Mouse (Mus musculus) lung, adult 2 months (tissue): ENCODE results near the gene Irf1. TPM values are rescaled to one million over a fixed set of nuclear protein-coding genes. Genes with fewer than 3 reads are reported as not detected.

Experiments
- DNase-seq: peaks from one replicate; pipeline ENCODE4 v3.0.0; 2022
- H3K4me1 ChIP-seq: fragments of 200-500 bp; 2 replicates; pipeline ENCODE4 v1.6.1; 2011; ENCODE audit warnings: low read length; ENCODE audit not compliant: control insufficient read depth, insufficient read depth
- H3K4me3 ChIP-seq: fragments of 200-500 bp; replicated peaks from 2 replicates; pipeline ENCODE3; 2011; ENCODE audit warnings: low read depth, mild to moderate bottlenecking, control low read depth, low read length; ENCODE audit errors: extremely low read depth
- CTCF ChIP-seq: fragments of 200-500 bp; IDR thresholded peaks from 2 replicates; pipeline ENCODE4 v1.5.1; 2011; ENCODE audit warnings: mild to moderate bottlenecking, low read length, control low read depth; ENCODE audit not compliant: insufficient read depth
- POLR2A ChIP-seq: fragments of 200-500 bp; IDR thresholded peaks from 2 replicates; pipeline ENCODE4 v1.6.1; 2011; ENCODE audit warnings: low read depth, mild to moderate bottlenecking, control low read depth, low read length, borderline replicate concordance; ENCODE audit errors: extremely low read depth
- WGBS: fragments of 180-500 bp; shearing (Covaris S2); methylation state at CpG from one replicate; pipeline ENCODE4 v1.1.7; 2018; 5-methylcytosine and 5-hydroxymethylcytosine counted together
- polyA plus RNA-seq: library from polyadenylated mRNA; depleted of rRNA; stranded (reverse); fragments of >200 nt; gene quantifications from 2 replicates; pipeline ENCODE4 v1.2.3, GENCODE M21; 2012

Irf1 gene
- polyA plus RNA-seq, 1 experiment = 130 TPM

DNA sequence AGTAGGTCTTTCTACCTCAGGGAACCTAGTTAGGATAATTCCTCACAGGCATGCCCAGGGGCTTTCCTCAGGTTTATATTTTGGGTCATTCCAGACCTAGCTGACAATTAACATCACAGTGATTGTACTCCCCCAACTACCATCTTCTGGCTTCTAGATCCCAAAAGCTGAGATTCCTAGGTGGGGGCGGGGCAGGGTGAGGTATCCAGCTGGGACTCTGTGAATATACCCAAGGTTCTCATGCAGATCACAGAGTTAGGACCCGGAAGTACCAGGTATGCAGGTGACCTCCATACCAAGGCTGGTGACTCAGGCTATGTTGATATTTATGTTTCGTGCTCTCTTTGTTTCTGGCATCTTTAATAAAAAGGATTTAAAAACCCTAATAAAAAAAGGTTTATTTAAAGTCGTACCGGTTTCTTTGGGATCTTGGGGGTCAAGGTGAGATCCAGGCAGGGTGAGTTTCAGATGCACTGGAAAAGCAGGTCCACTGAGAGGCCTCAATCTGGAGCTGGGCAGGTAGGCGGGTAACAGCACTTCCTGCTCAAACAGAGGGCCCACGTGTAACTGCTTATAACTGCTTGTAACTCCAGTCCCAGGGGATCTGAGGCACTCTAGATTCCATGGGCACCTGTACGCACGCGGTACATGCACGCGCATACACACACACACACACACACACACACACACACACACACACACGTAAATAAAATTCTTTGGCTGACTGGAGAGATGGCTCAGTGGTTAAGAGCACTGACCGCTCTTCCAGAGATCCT is 34.9 kb downstream of the Irf1 start:
- Histone ChIP-seq H3K4me3 (no peak overlapping the region), H3K4me1 (peaks cover 15% of the 10 kb centered on the region)
- 74% methylated on average over 14 of the region's 14 CpGs for WGBS
- TF ChIP-seq CTCF (no peak), POLR2A (no peak)
- DNase-seq = no peak

DNA sequence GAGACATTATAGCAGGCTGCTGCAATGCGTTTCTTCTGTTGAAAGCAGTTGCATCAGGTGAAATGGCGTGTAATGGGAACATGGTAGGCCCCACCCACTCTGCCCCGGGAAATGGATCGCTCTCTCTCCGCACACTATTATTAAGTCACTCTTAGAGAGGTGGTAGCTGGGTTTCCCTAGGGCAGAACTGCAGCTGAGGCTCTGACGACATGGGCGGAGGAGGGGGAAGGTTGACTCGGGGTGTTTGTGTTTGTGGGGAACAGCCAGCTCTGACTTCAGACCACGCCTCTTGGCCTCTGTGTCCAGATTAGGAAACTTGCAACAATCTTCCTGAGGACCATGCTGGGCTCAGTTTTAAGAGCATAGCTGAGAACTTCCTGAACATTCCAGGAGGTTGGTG is 36.0 kb downstream of the Irf1 start:
- peaks cover 21% of the 10 kb centered on the region for H3K4me1 ChIP-seq
- TF ChIP-seq POLR2A (peak; percentile 14; the same call in 1 of the 2 replicates), CTCF (no peak)
- DNase-seq = peak; percentile 73
- WGBS = 21% methylated on average over 9 of the region's 9 CpGs
- H3K4me3 ChIP-seq = no peak overlapping the region

GRCm38 (mm10) chr11:53809354-53809753 is 39.5 kb downstream of the Irf1 start:
- TF ChIP-seq POLR2A (peak; percentile 41; the same call in 1 of the 2 replicates), CTCF (no peak)
- no peak for DNase-seq
- WGBS = 36% methylated on average over 5 of the region's 5 CpGs
- Histone ChIP-seq H3K4me3 (no peak overlapping the region), H3K4me1 (peaks cover 27% of the 10 kb centered on the region)

DNA sequence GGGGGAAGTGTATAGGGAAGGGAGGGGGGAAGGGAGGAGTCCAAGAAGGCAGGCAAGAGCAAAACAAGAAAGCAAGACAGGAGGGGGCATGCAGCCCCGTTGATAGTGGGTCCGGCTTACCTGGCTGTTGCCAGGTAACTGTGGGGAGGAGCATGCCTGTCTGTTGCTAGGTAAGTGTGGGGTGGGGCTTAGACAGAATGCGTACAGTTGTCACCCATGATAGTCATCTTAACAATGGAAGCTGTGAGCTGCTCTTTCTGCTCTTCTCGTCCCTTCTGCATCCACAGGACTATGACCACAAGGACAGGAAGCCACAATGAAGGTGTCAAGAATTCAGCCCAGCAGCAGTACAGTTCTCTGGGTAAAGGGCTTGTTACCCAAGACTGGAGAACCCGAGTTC is 40.3 kb downstream of the Irf1 start:
- DNase-seq = no peak
- no peak overlapping the region for H3K4me3 ChIP-seq
- H3K4me1 ChIP-seq = peaks cover 27% of the 10 kb centered on the region
- WGBS = 48% methylated on average over 5 of the region's 5 CpGs
- TF ChIP-seq POLR2A (no peak), CTCF (no peak)

DNA sequence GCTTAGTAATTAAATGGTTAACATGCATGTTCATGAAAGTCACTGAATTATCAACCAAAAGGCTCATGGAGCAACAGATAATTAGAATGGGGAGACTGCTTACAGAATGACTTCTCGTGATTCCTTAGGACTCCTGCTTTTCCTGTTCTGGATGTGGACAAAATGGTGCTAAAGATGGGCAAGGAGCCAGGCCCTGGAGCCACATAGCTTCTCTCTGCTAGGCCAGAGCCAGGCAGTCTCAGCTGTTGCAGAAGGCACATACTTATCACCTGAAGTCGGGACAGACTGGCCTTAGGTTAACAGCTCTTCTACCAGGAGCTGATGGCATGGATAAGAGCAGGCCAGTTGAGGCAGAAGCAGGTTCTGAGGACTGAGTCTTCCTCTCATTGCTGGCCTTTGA is 40.9 kb downstream of the Irf1 start:
- TF ChIP-seq POLR2A = no peak
- TF ChIP-seq CTCF = no peak
- H3K4me1 ChIP-seq = peaks cover 22% of the 10 kb centered on the region
- H3K4me3 ChIP-seq = no peak overlapping the region
- no peak for DNase-seq
- WGBS = 38% methylated on average over 2 of the region's 2 CpGs

DNA sequence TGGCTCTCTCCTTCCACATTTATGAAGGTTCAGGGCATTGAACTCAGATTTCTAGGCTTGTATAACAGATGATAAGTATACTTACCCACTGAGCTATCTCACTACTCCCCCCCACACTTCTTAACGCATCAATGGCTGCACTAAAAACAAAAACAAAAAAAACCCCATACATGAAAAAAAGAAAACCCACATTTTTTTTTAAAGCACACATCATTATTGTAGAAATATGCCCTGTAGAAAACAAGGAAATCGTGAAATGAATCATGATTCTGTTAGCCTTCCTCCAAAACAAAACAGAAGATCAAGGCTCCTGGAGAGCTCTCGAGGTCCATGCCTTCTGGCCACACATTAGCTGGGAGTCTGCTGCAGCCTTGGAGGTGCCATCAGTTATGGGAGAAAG is 41.5 kb downstream of the Irf1 start:
- DNase-seq = no peak
- H3K4me1 ChIP-seq = peaks cover 17% of the 10 kb centered on the region
- H3K4me3 ChIP-seq = no peak overlapping the region
- TF ChIP-seq CTCF (no peak), POLR2A (no peak)
- 76% methylated on average over 3 of the region's 3 CpGs for WGBS

DNA sequence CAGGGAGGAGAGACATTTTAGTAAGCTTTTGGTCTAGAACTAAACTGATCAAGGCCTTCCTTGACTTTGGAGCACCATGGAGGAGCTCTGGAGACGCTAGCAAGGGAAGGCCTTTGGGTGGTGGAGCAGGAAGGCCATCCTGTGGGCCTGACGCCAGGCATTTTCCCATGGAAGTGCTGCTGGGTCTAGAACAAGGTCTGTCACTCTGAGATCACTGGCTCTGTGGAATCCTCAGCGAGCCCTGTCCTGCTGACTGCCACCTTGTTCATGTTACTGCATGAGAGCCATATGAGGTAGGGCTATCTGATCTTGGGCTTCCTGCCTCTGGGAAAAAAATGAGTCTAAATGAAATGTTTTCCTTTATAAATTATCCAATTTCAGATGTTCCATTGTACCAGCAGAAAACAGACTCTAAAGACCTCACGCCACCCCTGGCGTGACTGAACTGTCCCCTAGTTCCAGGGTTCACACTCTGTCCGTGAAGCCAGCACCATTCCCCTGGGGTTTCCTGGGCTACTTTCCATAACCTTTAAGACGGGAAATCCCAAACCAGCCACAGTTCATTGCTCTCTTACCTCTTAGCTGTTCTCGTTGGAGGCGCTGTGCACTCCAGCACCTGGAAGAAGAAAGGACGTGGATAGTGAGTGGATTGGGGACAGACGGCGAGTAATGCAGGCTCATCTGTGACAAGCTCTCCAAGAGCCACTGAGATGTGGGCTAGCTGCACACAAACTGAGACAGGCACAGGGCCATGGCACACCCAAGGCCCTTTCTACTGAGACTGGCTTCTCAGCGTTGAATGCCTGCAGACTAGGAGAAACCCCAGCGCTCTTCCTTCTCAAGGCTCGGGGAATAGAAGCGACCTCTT is 43.4 kb downstream of the Irf1 start:
- H3K4me1 ChIP-seq = peaks cover 17% of the 10 kb centered on the region
- no peak for DNase-seq
- no peak overlapping the region for H3K4me3 ChIP-seq
- 78% methylated on average over 16 of the region's 16 CpGs for WGBS
- TF ChIP-seq CTCF (no peak), POLR2A (no peak)

DNA sequence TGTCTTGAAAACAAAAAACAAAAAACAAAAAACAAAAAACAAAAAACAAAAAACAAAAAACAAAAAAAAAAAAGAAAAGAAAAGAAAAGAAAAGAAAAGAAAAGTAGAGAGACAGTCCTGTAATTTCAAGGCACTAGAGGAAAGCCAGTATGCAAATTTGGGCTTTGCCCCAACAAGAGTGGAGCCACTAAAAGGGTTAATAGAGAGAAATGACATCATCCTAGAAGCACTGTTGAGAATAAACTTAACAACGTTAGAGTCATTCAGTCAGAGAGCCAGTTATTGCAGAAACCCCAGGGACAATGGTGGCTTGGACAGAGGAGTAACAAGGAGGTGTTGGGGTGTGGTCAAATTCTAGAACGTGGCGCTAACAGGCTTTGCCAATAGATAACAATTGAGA is 45.0 kb downstream of the Irf1 start:
- DNase-seq = no peak
- no peak for TF ChIP-seq POLR2A
- no peak for TF ChIP-seq CTCF
- peaks cover 23% of the 10 kb centered on the region for H3K4me1 ChIP-seq
- WGBS = 27% methylated on average over 3 of the region's 3 CpGs
- no peak overlapping the region for H3K4me3 ChIP-seq

DNA sequence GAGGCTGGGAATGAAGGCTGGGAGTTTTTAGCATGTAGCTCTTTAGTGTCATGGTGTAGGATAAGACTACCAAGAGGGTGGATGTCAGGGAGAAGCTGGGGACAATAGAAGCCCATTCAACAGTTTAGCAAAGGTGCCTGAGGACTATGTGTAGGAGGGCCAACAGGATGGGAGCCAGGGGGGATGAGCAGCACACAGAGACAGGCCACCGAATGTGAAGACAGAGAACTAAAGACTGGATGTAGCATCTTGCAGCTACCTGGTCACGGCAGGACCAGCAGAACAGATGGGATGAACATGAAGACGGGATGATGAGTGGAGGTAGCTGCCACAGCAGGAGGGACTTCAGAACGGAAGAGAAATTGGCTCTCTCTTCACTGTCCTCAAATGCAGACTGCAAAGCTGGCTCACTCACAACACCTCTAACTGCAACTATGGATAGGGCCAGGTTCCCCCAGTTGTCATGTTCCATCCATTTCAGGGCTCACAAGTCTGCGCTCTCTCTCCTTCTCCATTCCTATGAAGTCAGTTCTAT is 47.1 kb downstream of the Irf1 start:
- DNase-seq = no peak
- WGBS = 94% methylated on average over 5 of the region's 5 CpGs
- H3K4me3 ChIP-seq = no peak overlapping the region
- TF ChIP-seq POLR2A (no peak), CTCF (no peak)
- H3K4me1 ChIP-seq = peaks cover 20% of the 10 kb centered on the region
